Mouse (Mus musculus) testis, adult 10 weeks (tissue): ENCODE measurements around the gene Cryzl1. TPM values are rescaled to one million over a fixed set of nuclear protein-coding genes. Genes with fewer than 3 reads are reported as not detected.

ENCODE experiments used
- polyA plus RNA-seq: library from polyadenylated mRNA; stranded (reverse); fragments of 350-450 nt; fragmentation: Illumina TruSeq; extraction: RNeasy Lipid Tissue Mini Kit (QIAGEN cat#74804); gene quantifications from one replicate; pipeline ENCODE4 v1.2.3, GENCODE M21; 2014; ENCODE audit warnings: low read depth, low replicate concordance

Cryzl1 gene
- 80.3 TPM for polyA plus RNA-seq

GRCm38 (mm10) chr16:91728123-91729065, at the start of gene Cryzl1:
Gene Cryzl1 (minus strand): TSS chr16:91728975.

DNA sequence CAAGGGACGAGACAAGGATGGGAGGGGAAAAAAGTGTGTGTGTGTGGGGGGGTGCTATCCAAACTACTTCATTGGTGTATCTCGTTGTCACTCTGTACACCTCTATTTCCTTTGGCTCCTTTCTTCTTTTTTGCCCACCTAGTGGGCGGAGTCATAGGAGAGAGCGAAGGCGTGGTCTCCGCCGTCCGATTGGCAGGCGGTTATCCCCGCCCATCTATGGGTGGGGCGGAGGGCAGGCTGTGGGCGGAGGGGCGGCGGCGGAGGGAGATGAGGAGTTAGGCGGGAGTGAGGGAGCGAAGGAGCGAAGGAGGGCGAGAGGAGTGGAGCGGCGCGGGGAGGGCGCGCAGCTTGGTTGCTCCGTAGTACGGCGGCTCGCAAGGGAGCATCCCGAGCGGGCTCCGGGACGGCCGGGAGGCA, 299 bp upstream of the Cryzl1 start, which contains the start of gene Itsn1:
Gene Itsn1 (plus strand): TSS at position 216 of the 417 bp plus-strand sequence.

GRCm38 (mm10) chr16:91688619-91689334, 40.0 kb downstream of the Cryzl1 start, which contains the start of gene Donson:
Gene Donson (minus strand): TSS chr16:91688770.

DNA sequence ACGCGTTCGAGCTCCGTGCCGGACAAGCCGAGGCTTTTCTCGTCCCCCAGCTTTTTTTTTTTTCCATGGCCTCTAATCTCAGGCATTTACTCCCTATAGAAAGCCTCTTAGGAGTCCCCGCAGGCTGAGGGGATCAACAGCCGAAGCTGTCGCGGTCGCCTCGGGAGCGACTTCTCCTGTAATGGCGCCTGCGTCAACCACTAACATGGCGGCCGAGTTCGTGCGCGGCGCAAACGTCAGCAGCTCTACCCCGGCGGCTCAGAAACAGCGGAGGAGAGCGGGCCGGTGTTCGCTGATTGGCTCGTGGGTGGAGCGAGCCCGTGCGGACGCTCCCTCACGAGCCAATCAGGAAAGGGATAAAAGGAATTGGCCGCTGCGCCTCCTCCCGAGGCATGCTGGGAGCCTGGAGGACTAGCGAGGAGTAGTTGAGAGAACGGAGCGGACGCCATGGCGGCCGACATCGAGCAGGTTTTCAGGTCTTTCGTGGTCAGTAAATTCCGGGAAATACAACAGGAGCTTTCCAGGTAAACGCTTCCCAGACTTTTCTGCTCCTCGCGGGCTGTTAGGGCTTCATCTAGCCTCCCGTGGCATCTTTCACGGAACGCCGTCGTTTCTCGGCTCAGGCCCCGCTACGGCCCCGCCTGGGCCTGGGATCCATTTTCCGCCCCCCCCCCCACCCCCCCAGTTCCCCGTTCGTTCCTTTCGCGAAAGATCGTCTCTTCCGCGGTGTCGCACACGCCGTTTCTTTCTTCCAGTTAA, 81.1 kb downstream of the Cryzl1 start, which contains the start of gene Son:
Gene Son (plus strand): TSS at position 46 of the 759 bp plus-strand sequence.

DNA sequence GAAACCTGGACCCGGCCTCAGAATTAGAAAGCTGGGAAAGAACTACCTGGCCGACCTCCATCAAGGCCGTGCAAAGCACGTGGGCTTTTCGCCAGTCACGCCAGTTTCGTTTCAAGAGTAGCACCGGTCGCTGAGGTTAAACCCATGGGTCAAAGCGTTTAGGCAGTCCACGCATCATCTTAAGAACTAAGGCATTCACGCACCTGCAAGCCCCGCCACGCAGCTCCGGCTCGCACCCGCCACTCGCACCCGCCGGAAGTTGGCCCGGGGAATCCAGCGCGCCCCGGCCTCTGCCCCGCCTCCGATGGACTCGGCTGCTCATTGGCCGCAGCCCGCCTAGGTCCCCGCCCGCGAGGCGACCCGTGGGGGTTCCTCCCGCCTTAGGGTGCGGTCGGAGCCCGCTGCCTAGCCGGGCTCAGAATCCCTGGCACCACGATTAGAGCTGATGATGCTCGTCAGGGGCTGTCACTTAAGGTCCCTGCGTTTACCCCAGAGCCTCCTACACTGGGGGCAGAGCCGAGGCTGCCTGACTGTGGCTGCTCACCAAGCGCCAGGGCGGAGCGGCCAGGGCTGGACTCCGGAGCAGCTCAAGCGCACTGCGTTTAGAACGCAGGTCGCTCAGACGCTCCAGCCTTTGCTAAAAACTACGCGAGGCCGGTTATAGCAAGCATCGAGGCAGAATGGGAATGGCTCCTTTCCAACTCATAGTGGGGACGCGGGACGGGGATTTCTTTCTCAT, 81.9 kb downstream of the Cryzl1 start, which contains the start of gene Gart:
Gene Gart (minus strand): TSS at position 272 of the 739 bp plus-strand sequence.

Other genes starting within 250 kb of the Cryzl1 start
- 37.6 TPM for gene Ifnar1, start 243.7 kb downstream of the Cryzl1 start, polyA plus RNA-seq
- gene Ifngr2, start 181.9 kb downstream of the Cryzl1 start, polyA plus RNA-seq, result 10.8 TPM
- gene Tmem50b, start 131.2 kb downstream of the Cryzl1 start, polyA plus RNA-seq, result 47.7 TPM
- 38.6 TPM for gene Dnajc28, start 109.9 kb downstream of the Cryzl1 start, polyA plus RNA-seq
- 8.3 TPM for gene Gart, start 82.0 kb downstream of the Cryzl1 start, polyA plus RNA-seq
- 299 TPM for gene Son, start 81.5 kb downstream of the Cryzl1 start, polyA plus RNA-seq
- 101 TPM for gene Donson, start 40.2 kb downstream of the Cryzl1 start, polyA plus RNA-seq
- 25.8 TPM for gene Itsn1, start 306 bp upstream of the Cryzl1 start, polyA plus RNA-seq